Mouse (Mus musculus): ENCODE data around the gene Cdc14a. TPM values are rescaled to one million over a fixed set of nuclear protein-coding genes. Genes with fewer than 3 reads are reported as not detected.
"Not testable (repeated sequence)": the region's sequence is repeated elsewhere in the genome, so short reads cannot be mapped to it uniquely, and the experiment has no call there.

The Cdc14a gene
- polyA plus RNA-seq, 2 experiments: 1.3 to 1.8 TPM

DNA sequence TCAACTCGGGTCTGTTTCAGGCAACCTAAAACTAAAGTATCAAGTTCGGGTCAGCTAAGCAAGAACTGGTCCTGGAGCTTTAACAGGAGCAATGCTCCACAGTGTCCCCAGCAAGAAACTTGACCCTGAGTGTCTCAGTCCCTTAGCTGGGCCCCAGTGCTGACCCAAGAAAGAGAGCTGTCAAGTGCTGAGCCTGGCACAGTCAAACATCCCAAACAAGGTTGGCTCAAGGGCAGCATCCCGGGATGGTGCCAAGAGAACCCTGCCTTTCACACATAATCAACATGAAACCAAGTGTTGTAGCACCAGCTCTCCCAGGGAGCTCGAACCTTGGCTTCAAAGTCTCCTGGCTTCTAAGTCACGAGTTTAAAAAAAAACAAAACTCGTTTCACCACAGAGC is 71.3 kb downstream of the Cdc14a start:
- WGBS (ENCODE audit: insufficient replicate concordance): 70% methylated on average over 6 of the region's 6 CpGs
- Histone ChIP-seq H3K9me3 (ENCODE audit: control insufficient read depth, low read length) (no peaks in the 10 kb centered on the region), H3K27me3 (ENCODE audit: control insufficient read depth, insufficient read depth, low read length) (no peaks in the 10 kb centered on the region), H3K36me3 (replicated peaks; ENCODE audit: control insufficient read depth, insufficient read depth, low read depth) (no peaks in the 10 kb centered on the region), H3K4me3 (ENCODE audit: insufficient read depth in 1 of 2, low read depth in 2 of 2, low read length in 2 of 2) (no peak overlapping the region), H3K4me1 (replicated peaks; ENCODE audit: control insufficient read depth in 2 of 2, insufficient read depth in 2 of 2, low read length in 1 of 2) (0 out of 4 replicates have a peak, but pooled peaks cover 0 to 3% of the 10 kb centered on the region in 2 experiments), H3K27ac (no peak overlapping the region), H3K4me2 (ENCODE audit: low read depth) (no peak overlapping the region), H3K9ac (replicated peaks) (no peak overlapping the region)
- ATAC-seq (ENCODE audit: insufficient read depth) (no peak), DNase-seq (ENCODE audit: low read depth in 3 of 3, low spot score in 3 of 3) (no peak)
- TF ChIP-seq CTCF (IDR thresholded peaks at IDR 0.05; ENCODE audit: low read depth) (no peak), EP300 (IDR thresholded peaks at IDR 0.05; ENCODE audit: low read depth) (no peak)

DNA sequence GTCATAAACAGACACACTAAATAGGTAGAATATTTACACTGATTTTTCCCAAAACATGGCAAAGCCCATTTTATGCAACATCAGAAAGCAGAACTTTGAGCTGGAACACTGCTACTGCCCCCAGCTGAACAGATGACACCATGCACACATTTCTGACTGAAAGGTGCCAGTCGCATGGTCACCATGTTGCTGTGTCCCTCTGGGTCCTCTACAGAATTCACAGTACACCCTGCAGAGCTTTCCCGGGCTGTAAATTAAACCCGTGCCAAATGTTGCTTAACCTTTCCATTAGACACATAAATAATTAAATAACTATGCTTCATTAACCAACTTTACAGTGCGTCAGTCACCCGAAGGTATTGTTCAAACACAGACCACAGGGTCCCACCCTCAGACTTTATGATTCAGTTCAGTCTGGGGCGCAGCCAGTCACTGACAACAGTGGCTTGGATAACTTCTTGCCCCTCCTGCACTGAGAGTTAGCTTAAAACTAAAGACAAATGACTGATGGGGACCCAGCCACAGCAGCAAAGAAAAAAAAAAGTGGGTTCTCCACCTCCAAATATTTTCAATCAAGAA is 73.4 kb downstream of the Cdc14a start:
- no peak overlapping the region for H3K27ac ChIP-seq
- no peaks in the 10 kb centered on the region for H3K9me3 ChIP-seq (ENCODE audit: control insufficient read depth, low read length)
- no peaks in the 10 kb centered on the region for H3K4me1 ChIP-seq (replicated peaks; ENCODE audit: control insufficient read depth in 2 of 2, insufficient read depth in 2 of 2, low read length in 1 of 2)
- ATAC-seq (ENCODE audit: insufficient read depth): no peak
- H3K36me3 ChIP-seq (replicated peaks; ENCODE audit: control insufficient read depth, insufficient read depth, low read depth): no peaks in the 10 kb centered on the region
- no peak for TF ChIP-seq CTCF (IDR thresholded peaks at IDR 0.05; ENCODE audit: low read depth)
- H3K9ac ChIP-seq (replicated peaks): no peak overlapping the region
- no peak overlapping the region for H3K4me3 ChIP-seq (ENCODE audit: insufficient read depth in 1 of 2, low read depth in 2 of 2, low read length in 2 of 2)
- no peak for DNase-seq (ENCODE audit: low read depth in 3 of 3, low spot score in 3 of 3)
- no peak overlapping the region for H3K4me2 ChIP-seq (ENCODE audit: low read depth)
- WGBS (ENCODE audit: insufficient replicate concordance): 75% methylated on average over 6 of the region's 6 CpGs
- H3K27me3 ChIP-seq (ENCODE audit: control insufficient read depth, insufficient read depth, low read length): no peaks in the 10 kb centered on the region

DNA sequence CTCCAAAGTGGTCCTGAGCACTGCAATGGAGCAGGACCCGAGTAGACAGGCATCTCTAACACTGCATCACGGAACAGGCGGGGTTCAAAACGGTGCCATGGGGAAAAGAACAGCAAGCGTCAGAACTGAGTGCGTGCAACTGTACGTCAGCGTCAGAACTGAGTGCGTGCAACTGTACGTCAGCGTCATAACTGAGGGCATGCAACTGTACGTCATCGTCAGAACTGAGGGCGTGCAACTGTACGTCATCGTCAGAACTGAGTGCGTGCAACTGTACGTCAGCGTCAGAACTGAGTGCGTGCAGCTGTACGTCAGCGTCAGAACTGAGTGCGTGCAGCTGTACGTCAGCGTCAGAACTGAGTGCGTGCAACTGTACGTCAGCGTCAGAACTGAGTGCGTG is 76.3 kb downstream of the Cdc14a start:
- not testable (repeated sequence) for H3K36me3 ChIP-seq (replicated peaks; ENCODE audit: control insufficient read depth, insufficient read depth, low read depth); H3K27me3 ChIP-seq (ENCODE audit: control insufficient read depth, insufficient read depth, low read length); DNase-seq (ENCODE audit: low read depth in 3 of 3, low spot score in 3 of 3); H3K9ac ChIP-seq (replicated peaks); H3K4me1 ChIP-seq (replicated peaks; ENCODE audit: control insufficient read depth in 2 of 2, insufficient read depth in 2 of 2, low read length in 1 of 2); H3K4me3 ChIP-seq (ENCODE audit: insufficient read depth in 1 of 2, low read depth in 2 of 2, low read length in 2 of 2); H3K9me3 ChIP-seq (ENCODE audit: control insufficient read depth, low read length); H3K27ac ChIP-seq; ATAC-seq (ENCODE audit: insufficient read depth); H3K4me2 ChIP-seq (ENCODE audit: low read depth)
- 91% methylated on average over 29 of the region's 29 CpGs for WGBS (ENCODE audit: insufficient replicate concordance)

DNA sequence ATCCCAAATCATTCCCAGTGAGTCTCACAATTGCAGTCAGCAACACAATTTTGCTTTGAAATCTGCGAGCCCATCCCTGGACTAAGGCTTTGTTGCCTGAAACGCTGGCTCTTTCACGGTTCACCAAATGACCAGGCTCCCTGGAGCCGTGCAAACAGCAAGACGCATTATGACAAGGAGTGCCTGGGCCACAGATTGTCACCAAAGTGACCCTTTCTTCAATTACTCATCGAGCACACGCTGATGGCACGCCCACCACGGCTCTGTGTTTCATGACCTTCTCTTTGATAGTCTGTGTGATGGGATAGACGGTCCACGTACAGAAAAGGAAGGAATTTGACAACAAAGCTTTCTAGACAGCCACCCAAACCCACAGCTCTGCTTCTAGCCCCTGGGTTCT is 78.6 kb downstream of the Cdc14a start:
- Histone ChIP-seq H3K27ac (no peak overlapping the region), H3K36me3 (replicated peaks; ENCODE audit: control insufficient read depth, insufficient read depth, low read depth) (no peaks in the 10 kb centered on the region), H3K27me3 (ENCODE audit: control insufficient read depth, insufficient read depth, low read length) (no peaks in the 10 kb centered on the region), H3K4me2 (ENCODE audit: low read depth) (no peak overlapping the region), H3K4me3 (ENCODE audit: insufficient read depth in 1 of 2, low read depth in 2 of 2, low read length in 2 of 2) (no peak overlapping the region), H3K9ac (replicated peaks) (no peak overlapping the region), H3K4me1 (replicated peaks; ENCODE audit: control insufficient read depth in 2 of 2, insufficient read depth in 2 of 2, low read length in 1 of 2) (peaks cover 0 to 5% of the 10 kb centered on the region in 2 experiments; a peak in 2 of 4 replicates), H3K9me3 (ENCODE audit: control insufficient read depth, low read length) (no peaks in the 10 kb centered on the region)
- 82% methylated on average over 11 of the region's 11 CpGs for WGBS (ENCODE audit: insufficient replicate concordance)
- TF ChIP-seq EP300 (IDR thresholded peaks at IDR 0.05; ENCODE audit: low read depth) (no peak), CTCF (IDR thresholded peaks at IDR 0.05; ENCODE audit: low read depth) (no peak)
- DNase-seq (ENCODE audit: low read depth in 3 of 3, low spot score in 3 of 3) (no peak), ATAC-seq (ENCODE audit: insufficient read depth) (no peak)

DNA sequence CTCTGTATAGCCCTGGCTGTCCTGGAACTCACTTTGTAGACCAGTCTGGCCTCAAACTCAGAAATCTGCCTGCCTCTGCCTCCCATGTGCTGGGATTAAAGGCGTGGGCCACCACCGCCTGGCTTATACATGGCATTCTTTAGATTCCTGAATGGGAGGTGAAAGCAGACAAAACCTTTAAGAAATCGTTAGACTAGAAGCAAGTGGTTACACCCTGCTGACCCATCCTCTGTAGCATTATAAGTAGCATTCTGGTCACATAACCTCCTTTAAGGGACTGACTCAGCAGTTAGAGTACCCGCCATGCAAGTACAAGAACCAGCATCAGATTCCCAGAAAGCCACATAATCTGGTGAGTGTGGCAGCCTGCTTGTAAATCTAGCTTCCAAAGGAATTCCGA is 81.6 kb downstream of the Cdc14a start:
- WGBS (ENCODE audit: insufficient replicate concordance): 88% methylated on average over 5 of the region's 5 CpGs
- Histone ChIP-seq H3K4me1 (replicated peaks; ENCODE audit: control insufficient read depth in 2 of 2, insufficient read depth in 2 of 2, low read length in 1 of 2) (peaks cover 0 to 5% of the 10 kb centered on the region in 2 experiments; a peak in 2 of 4 replicates), H3K27me3 (ENCODE audit: control insufficient read depth, insufficient read depth, low read length) (no peaks in the 10 kb centered on the region), H3K36me3 (replicated peaks; ENCODE audit: control insufficient read depth, insufficient read depth, low read depth) (no peaks in the 10 kb centered on the region), H3K4me2 (ENCODE audit: low read depth) (no peak overlapping the region), H3K9ac (replicated peaks) (no peak overlapping the region), H3K4me3 (ENCODE audit: insufficient read depth in 1 of 2, low read depth in 2 of 2, low read length in 2 of 2) (no peak overlapping the region), H3K9me3 (ENCODE audit: control insufficient read depth, low read length) (no peaks in the 10 kb centered on the region), H3K27ac (no peak overlapping the region)
- TF ChIP-seq EP300 (IDR thresholded peaks at IDR 0.05; ENCODE audit: low read depth) (no peak), CTCF (IDR thresholded peaks at IDR 0.05; ENCODE audit: low read depth) (no peak)
- DNase-seq (ENCODE audit: low read depth in 3 of 3, low spot score in 3 of 3) (no peak), ATAC-seq (ENCODE audit: insufficient read depth) (no peak)

Data from liver, embryonic 14.5 days (tissue).